In genomic region chr5:112344092-112344960, GRCm38 (mm10) we compare ENCODE assay signal across 8 mouse cellular contexts. TPM values are rescaled to one million over a fixed set of nuclear protein-coding genes. Genes with fewer than 3 reads are reported as not detected.
DNase-seq lines count a peak whose midpoint lies in the region; ATAC-seq lines count a peak whose summit lies in the region.

No protein-coding gene starts in this region.

- DNase-seq in heart, postnatal 4 days = no peak
- DNase-seq in kidney, postnatal 36 days = peak; percentile 55 to 59
- DNase-seq in urinary bladder, postnatal 10 days (ENCODE audit: low spot score) = no peak
- no peak for DNase-seq in spleen, postnatal 36 days (ENCODE audit: low spot score in 2 of 2)
- no peak for DNase-seq in urinary bladder, postnatal 36 days (ENCODE audit: low spot score in 2 of 2)

- peaks cover 18% of the 10 kb centered on the region for H3K4me1 ChIP-seq in heart, embryonic 15.5 days (replicated peaks)

- no peak overlapping the region for H3K4me3 ChIP-seq in heart, embryonic 15.5 days

- peak overlapping the region; percentile 80; the same call in 1 of the 2 replicates for H3K4me2 ChIP-seq in heart, embryonic 15.5 days

- ATAC-seq in heart, embryonic 15.5 days (replicated peaks; ENCODE audit: insufficient number of reproducible peaks, insufficient read depth, low FRiP score, low read depth) = no peak
- peak; percentile 30; the same call in 1 of the 2 replicates for ATAC-seq in common myeloid progenitor, adult 5-6 weeks (replicated peaks; ENCODE audit: low read depth, poor library complexity, severe bottlenecking)
- peak; percentile 34; the same call in 1 of the 2 replicates for ATAC-seq in megakaryocyte, adult 5-6 weeks (ENCODE audit: poor library complexity, severe bottlenecking)

- no peaks in the 10 kb centered on the region for H3K9me3 ChIP-seq in heart, embryonic 15.5 days (replicated peaks)

- H3K27ac ChIP-seq in heart, embryonic 15.5 days = no peak overlapping the region

- H3K9ac ChIP-seq in heart, embryonic 15.5 days = no peak overlapping the region

- H3K36me3 ChIP-seq in heart, embryonic 15.5 days = peaks cover 2% of the 10 kb centered on the region; the same call in 1 of the 2 replicates

- no peaks in the 10 kb centered on the region for H3K27me3 ChIP-seq in heart, embryonic 15.5 days

- WGBS in heart, embryonic 15.5 days = 81% methylated on average over 6 of the region's 6 CpGs

RNA-seq across cellular contexts. Expression of gene Hps4, which starts 1.4 kb away (rescaled TPM):
- polyA plus RNA-seq in heart, embryonic 15.5 days (2015; fragmentation: Nextera tagmentation; extraction: Ambion mirVana) = 15.6 and 23.3 TPM in 2 replicates
- 10 to 100 TPM; 14.4 to 15.5 TPM for total RNA-seq in heart, postnatal 4 days (2021)
- total RNA-seq in common myeloid progenitor, adult 5-6 weeks (2017) = 13.9 and 21.1 TPM in 2 replicates
- total RNA-seq in megakaryocyte, adult 5-6 weeks (2015) = 14.7 and 18.8 TPM in 2 replicates
- total RNA-seq in megakaryocyte, adult 5-6 weeks (2017) = 13.4 and 14.9 TPM in 2 replicates

RNA-seq across cellular contexts. Expression of gene Srrd, which starts 1.5 kb away (rescaled TPM):
- 20.7 and 28.8 TPM in 2 replicates for polyA plus RNA-seq in heart, embryonic 15.5 days (2015; fragmentation: Nextera tagmentation; extraction: Ambion mirVana)
- total RNA-seq in heart, postnatal 4 days (2021) = 10 to 100 TPM; 11.5 to 14.6 TPM
- total RNA-seq in common myeloid progenitor, adult 5-6 weeks (2017) = 10.3 and 20.0 TPM in 2 replicates
- 31.2 and 35.1 TPM in 2 replicates for total RNA-seq in megakaryocyte, adult 5-6 weeks (2015)
- total RNA-seq in megakaryocyte, adult 5-6 weeks (2017) = 20.7 and 21.7 TPM in 2 replicates

RNA-seq across cellular contexts. Expression of gene Gm6583, which starts 11.5 kb away (rescaled TPM):
- 0.05 TPM in 1 of 2 replicates, not detected in the other for polyA plus RNA-seq in heart, embryonic 15.5 days (2015; fragmentation: Nextera tagmentation; extraction: Ambion mirVana)
- under 1 TPM in 1 of 2 experiments, not detected in 1; 0.11 TPM for total RNA-seq in heart, postnatal 4 days (2021)
- total RNA-seq in common myeloid progenitor, adult 5-6 weeks (2017) = not detected in 2 replicates
- 0.23 TPM in 1 of 2 replicates, not detected in the other for total RNA-seq in megakaryocyte, adult 5-6 weeks (2015)
- 0.73 and 1.2 TPM in 2 replicates for total RNA-seq in megakaryocyte, adult 5-6 weeks (2017)

RNA-seq across cellular contexts. Expression of gene Tfip11, which starts 18.2 kb away (rescaled TPM):
- polyA plus RNA-seq in heart, embryonic 15.5 days (2015; fragmentation: Nextera tagmentation; extraction: Ambion mirVana) = 15.2 and 19.6 TPM in 2 replicates
- 10 to 100 TPM; 20.3 to 20.5 TPM for total RNA-seq in heart, postnatal 4 days (2021)
- 18.6 and 23.8 TPM in 2 replicates for total RNA-seq in common myeloid progenitor, adult 5-6 weeks (2017)
- 11.3 and 11.7 TPM in 2 replicates for total RNA-seq in megakaryocyte, adult 5-6 weeks (2015)
- 11.6 and 14.5 TPM in 2 replicates for total RNA-seq in megakaryocyte, adult 5-6 weeks (2017)

RNA-seq across cellular contexts. Expression of gene Asphd2, which starts 50.3 kb away (rescaled TPM):
- polyA plus RNA-seq in heart, embryonic 15.5 days (2015; fragmentation: Nextera tagmentation; extraction: Ambion mirVana) = 2.1 and 2.9 TPM in 2 replicates
- total RNA-seq in heart, postnatal 4 days (2021) = 1 to 10 TPM; 1.4 to 1.6 TPM
- 0.05 TPM in 1 of 2 replicates, not detected in the other for total RNA-seq in common myeloid progenitor, adult 5-6 weeks (2017)
- total RNA-seq in megakaryocyte, adult 5-6 weeks (2015) = not detected in 2 replicates
- not detected in 2 replicates for total RNA-seq in megakaryocyte, adult 5-6 weeks (2017)

Comparison
In these comparisons a context has a peak if more than half of its experiments do, and no peak if none do; other contexts are left out.
1. DNase-seq: peak in kidney, postnatal 36 days (2 of 2); none in heart, postnatal 4 days (single experiment), urinary bladder, postnatal 10 days (single experiment), spleen, postnatal 36 days (0 of 2) and urinary bladder, postnatal 36 days (0 of 2).